Mouse (Mus musculus) MEL (cell line): ENCODE measurements around the gene Zfp157.
"Not testable (repeated sequence)": the region's sequence is repeated elsewhere in the genome, so short reads cannot be mapped to it uniquely, and the experiment has no call there.

Source experiments
- BHLHE40 ChIP-seq: IDR thresholded peaks from 2 replicates; pipeline ENCODE4 v1.6.1; 2012; ENCODE audit warnings: low read depth, mild to moderate bottlenecking, inconsistent platforms, low read length, improper control_type of control experiment, borderline replicate concordance
- CTCF ChIP-seq, 3 experiments: IDR thresholded peaks in 2 of 3; conservative IDR thresholded peaks in 1 of 3; 2 replicates each; pipeline ENCODE4 v1.5.1; 2011 to 2012; ENCODE audit warnings: low read length in 3 of 3, low read depth in 2 of 3, mild to moderate bottlenecking in 2 of 3, improper control_type of control experiment in 1 of 3, inconsistent platforms in 1 of 3, mixed read lengths in 1 of 3, moderate library complexity in 1 of 3; ENCODE audit not compliant: control insufficient read depth in 1 of 3, insufficient read depth in 1 of 3, poor library complexity in 1 of 3, severe bottlenecking in 1 of 3
- ELF1 ChIP-seq: IDR thresholded peaks from 2 replicates; pipeline ENCODE4 v1.6.1; 2014; ENCODE audit warnings: low read depth, mild to moderate bottlenecking, inconsistent platforms, low read length, improper control_type of control experiment, moderate library complexity
- EP300 ChIP-seq, 2 experiments: IDR thresholded peaks; 2 replicates each; pipeline ENCODE4 v1.6.1; 2011; ENCODE audit warnings: improper control_type of control experiment in 2 of 2, low read length in 2 of 2, low read depth in 1 of 2, mild to moderate bottlenecking in 1 of 2
- GATA1 ChIP-seq: IDR thresholded peaks from 2 replicates; pipeline ENCODE4 v1.6.1; 2011; ENCODE audit warnings: low read depth, low read length, improper control_type of control experiment
- HCFC1 ChIP-seq: IDR thresholded peaks from 2 replicates; pipeline ENCODE4 v1.6.1; 2012; ENCODE audit warnings: low read depth, mild to moderate bottlenecking, inconsistent platforms, low read length, improper control_type of control experiment, moderate library complexity
- JUND ChIP-seq: IDR thresholded peaks from 2 replicates; pipeline ENCODE4 v1.6.1; 2011; ENCODE audit warnings: low read depth, mild to moderate bottlenecking, improper control_type of control experiment, low read length
- POLR2A ChIP-seq, 2 experiments: IDR thresholded peaks; 2 replicates each; pipeline ENCODE4 v1.6.1; 2011 to 2012; ENCODE audit warnings: low read length in 2 of 2, mild to moderate bottlenecking in 2 of 2, control low read depth in 1 of 2, improper control_type of control experiment in 1 of 2, low read depth in 1 of 2, moderate library complexity in 1 of 2; ENCODE audit not compliant: control insufficient read depth in 1 of 2, insufficient read depth in 1 of 2, poor library complexity in 1 of 2
- POLR2AphosphoS2 ChIP-seq: IDR thresholded peaks from 2 replicates; pipeline ENCODE4 v1.6.1; 2011; ENCODE audit warnings: low read length, improper control_type of control experiment
- SMC3 ChIP-seq: IDR thresholded peaks from 2 replicates; pipeline ENCODE4 v1.6.1; 2011; ENCODE audit warnings: low read depth, low read length, improper control_type of control experiment
- USF1 ChIP-seq: IDR thresholded peaks from 2 replicates; pipeline ENCODE4 v1.6.1; 2014; ENCODE audit warnings: low read depth, mild to moderate bottlenecking, inconsistent platforms, low read length, improper control_type of control experiment, moderate library complexity
- USF2 ChIP-seq, 2 experiments: IDR thresholded peaks; 2 replicates each; pipeline ENCODE4 v1.6.1; 2011 to 2012; ENCODE audit warnings: improper control_type of control experiment in 2 of 2, low read length in 2 of 2, borderline replicate concordance in 1 of 2, inconsistent platforms in 1 of 2, low read depth in 1 of 2, mild to moderate bottlenecking in 1 of 2; ENCODE audit not compliant: insufficient read depth in 1 of 2

DNA sequence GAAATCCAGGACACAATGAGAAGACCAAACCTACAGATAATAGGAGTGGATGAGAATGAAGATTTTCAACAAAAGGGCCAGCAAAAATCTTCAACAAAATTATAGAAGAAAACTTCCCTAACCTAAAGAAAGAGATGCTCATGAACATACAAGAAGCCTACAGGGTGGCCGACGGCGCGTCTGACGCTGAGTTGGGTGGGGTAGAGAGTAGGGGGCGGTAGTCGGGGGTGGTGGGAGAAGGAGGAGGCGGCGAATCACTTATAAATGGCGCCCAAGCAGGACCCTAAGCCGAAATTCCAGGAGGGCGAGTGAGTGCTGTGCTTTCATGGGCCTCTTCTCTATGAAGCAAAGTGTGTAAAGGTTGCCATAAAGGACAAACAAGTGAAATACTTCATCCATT lies 63.3 kb downstream of the Zfp157 start:
- TF ChIP-seq BHLHE40; CTCF (IDR thresholded peaks at IDR 0.05 in 2 of 3, conservative IDR thresholded peaks at IDR 0.05 in 1 of 3; ENCODE audit: control insufficient read depth in 1 of 3, insufficient read depth in 1 of 3, low read depth in 2 of 3, low read length in 3 of 3, poor library complexity in 1 of 3, severe bottlenecking in 1 of 3); POLR2A (IDR thresholded peaks at IDR 0.05; ENCODE audit: control insufficient read depth in 1 of 2, insufficient read depth in 1 of 2, low read depth in 1 of 2, low read length in 2 of 2, poor library complexity in 1 of 2); POLR2AphosphoS2; USF1; JUND; ELF1; HCFC1; GATA1; USF2 (IDR thresholded peaks at IDR 0.05; ENCODE audit: borderline replicate concordance in 1 of 2, insufficient read depth in 1 of 2, low read depth in 1 of 2, low read length in 2 of 2); SMC3; EP300 (IDR thresholded peaks at IDR 0.05; ENCODE audit: low read depth in 1 of 2, low read length in 2 of 2): not testable (repeated sequence)
